Mouse (Mus musculus) Patski (cell line): ENCODE results near the gene Apol9b. TPM values are rescaled to one million over a fixed set of nuclear protein-coding genes. Genes with fewer than 3 reads are reported as not detected.

Experiments
- ATAC-seq: fragments of 100-300 bp; one replicate; pipeline ENCODE4 v1.8.0; 2021
- CTCF ChIA-PET: fragments of 350-600 bp; sonication (Branson Sonifier 250); formaldehyde crosslinking; loops from one replicate; lab custom pipeline; 2022; ENCODE audit warnings: inconsistent platforms; lab: Charles Lee
- POLR2A ChIA-PET: fragments of 350-600 bp; sonication (Branson Sonifier 250); formaldehyde crosslinking; loops from one replicate; lab custom pipeline; 2022; ENCODE audit warnings: antibody characterized with exemption, inconsistent platforms; lab: Charles Lee
- DNase-seq: peaks from one replicate; pipeline ENCODE4 v3.0.0-alpha.2; 2011; ENCODE audit warnings: low read depth, low spot score
- H3K27me3 ChIP-seq: fragments of 371-371 bp; one replicate; pipeline ENCODE4 v1.5.1; 2021
- CTCF ChIP-seq: fragments of 100-300 bp; IDR thresholded peaks from one replicate; pipeline ENCODE4 v1.5.1; 2021
- in situ Hi-C: fragments of 300-500 bp; cut with MboI; formaldehyde crosslinking; loops from 3 replicates; pipeline ENCODE4 v1.11.1; 2018; ENCODE audit warnings: low pct_unique_long_range_greater_than_20kb, mixed read lengths
- polyA plus RNA-seq: library from polyadenylated mRNA; unstranded; gene quantifications from one replicate; pipeline ENCODE4 v1.2.3, GENCODE M21; 2021

The Apol9b gene
- polyA plus RNA-seq, 1 experiment from 2014 or later, result 0.33 TPM

- ATAC-seq (no peak), DNase-seq (no peak)
- CTCF ChIA-PET, result interaction anchor here (1.4 kb wide), 1 partner anchor 147 kb away, joined by 4 read pairs; no protein-coding TSS in a partner anchor
- TF ChIP-seq CTCF, result no peak
- in situ Hi-C loops, result no loop called here
- POLR2A ChIA-PET, result interaction anchor here (1.0 to 1.6 kb wide), 2 partner anchors 10 to 65 kb away, joined by 3 to 5 read pairs; no protein-coding TSS in a partner anchor
- H3K27me3 ChIP-seq, result no peaks in the 10 kb centered on the region
These were observed 45.5 kb downstream of the Apol9b start for GRCm38 (mm10) chr15:77774303-77774702.

DNA sequence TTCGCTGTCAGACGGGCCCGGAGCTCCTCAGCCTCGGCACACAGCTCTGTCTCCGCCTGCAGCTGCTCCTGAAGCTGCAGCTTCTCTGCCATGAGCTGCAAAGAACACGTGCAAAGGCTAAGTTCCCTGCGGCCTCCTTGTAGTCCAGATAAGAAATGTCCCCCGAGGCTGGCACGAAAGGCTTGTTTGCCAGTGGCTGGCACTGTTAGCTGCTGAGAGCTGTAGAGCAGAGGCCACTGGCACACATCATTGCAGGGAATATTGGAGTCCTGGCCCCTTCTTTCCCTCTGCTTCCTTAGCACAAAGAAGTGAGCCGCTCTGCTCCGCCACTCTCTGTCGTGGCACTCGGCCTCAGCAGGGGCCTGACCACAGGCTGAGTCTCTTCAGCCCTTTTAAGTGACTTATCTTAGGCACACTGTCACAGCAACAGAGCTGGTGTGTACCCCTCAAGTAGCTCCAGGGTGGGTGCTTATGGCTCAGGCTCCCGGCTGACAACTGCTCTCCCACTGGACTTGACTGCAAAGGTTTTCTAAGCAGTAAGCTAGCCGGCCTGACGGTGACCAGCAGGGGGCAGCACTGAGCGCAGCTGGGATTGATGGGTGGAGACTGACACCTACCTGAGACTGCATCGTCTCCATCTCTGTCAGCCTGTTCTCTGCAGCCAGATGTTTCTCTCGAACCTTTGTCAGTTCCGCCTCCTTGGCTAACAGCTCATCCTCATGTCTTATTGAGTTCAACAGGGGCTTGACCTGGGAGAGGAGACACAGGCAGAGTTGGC lies 46.5 kb downstream of the Apol9b start:
- in situ Hi-C loops, result no loop called here
- ATAC-seq (no peak), DNase-seq (no peak)
- POLR2A ChIA-PET, result interaction anchor here (0.5 to 1.5 kb wide), 6 partner anchors 8 to 88 kb away, joined by 3 to 9 read pairs (median 4); no protein-coding TSS in a partner anchor
- CTCF ChIA-PET, result interaction anchor here (0.9 to 5.3 kb wide), 14 partner anchors 9 to 151 kb away, joined by 3 to 49 read pairs (median 4); no protein-coding TSS in a partner anchor
- no peak for TF ChIP-seq CTCF
- H3K27me3 ChIP-seq, result no peaks in the 10 kb centered on the region

- ATAC-seq (no peak), DNase-seq (no peak)
- no peak for TF ChIP-seq CTCF
- no peaks in the 10 kb centered on the region for H3K27me3 ChIP-seq
- ChIA-PET POLR2A (no interaction called here), CTCF (interaction anchor here (1.0 to 1.8 kb wide), 7 partner anchors 12 to 134 kb away, joined by 3 to 8 read pairs (median 5); no protein-coding TSS in a partner anchor)
- in situ Hi-C loops, result no loop called here
These were observed 53.7 kb downstream of the Apol9b start for GRCm38 (mm10) chr15:77782449-77783014.

- ChIA-PET CTCF (interaction anchor here (1.9 kb wide), 2 partner anchors 9 to 40 kb away, joined by 4 to 10 read pairs; no protein-coding TSS in a partner anchor), POLR2A (interaction anchor here (0.8 to 1.3 kb wide), 7 partner anchors 8 to 130 kb away, joined by 3 to 5 read pairs (median 4); no protein-coding TSS in a partner anchor)
- TF ChIP-seq CTCF, result no peak
- no peak for ATAC-seq
- in situ Hi-C loops, result no loop called here
- no peak for DNase-seq
- H3K27me3 ChIP-seq, result no peaks in the 10 kb centered on the region
These were observed 55.4 kb downstream of the Apol9b start for GRCm38 (mm10) chr15:77784039-77784824.

GRCm38 (mm10) chr15:77785807-77786206 lies 57.0 kb downstream of the Apol9b start:
- no peak for DNase-seq
- ChIA-PET CTCF (interaction anchor here (1.4 to 1.9 kb wide), 2 partner anchors 25 to 38 kb away, joined by 4 read pairs; no protein-coding TSS in a partner anchor), POLR2A (no interaction called here)
- in situ Hi-C loops, result loop anchor here (5.0 kb wide), 1 partner anchor 131 kb away; no protein-coding TSS in a partner anchor
- no peak for ATAC-seq
- no peaks in the 10 kb centered on the region for H3K27me3 ChIP-seq
- TF ChIP-seq CTCF, result no peak

Other genes with a start within 250 kb of the Apol9b start
- 0.06 TPM for gene Apol11a, start 220.8 kb upstream of the Apol9b start, polyA plus RNA-seq
- gene Apol7c, start 195.7 kb upstream of the Apol9b start, polyA plus RNA-seq, result not detected
- not detected for gene 1700025B11Rik, start 167.1 kb upstream of the Apol9b start, polyA plus RNA-seq
- 0.62 TPM for gene Apol10b, start 132.9 kb upstream of the Apol9b start, polyA plus RNA-seq
- gene Gm36245, start 129.8 kb upstream of the Apol9b start, polyA plus RNA-seq, result not detected
- not detected for gene Apol11b, start 85.8 kb upstream of the Apol9b start, polyA plus RNA-seq
- 0.04 TPM for gene Apol7e, start 30.2 kb upstream of the Apol9b start, polyA plus RNA-seq
- 0.37 TPM for gene Apol8, start 28.0 kb downstream of the Apol9b start, polyA plus RNA-seq
- gene Myh9, start 113.1 kb downstream of the Apol9b start, polyA plus RNA-seq, result 677 TPM
- gene Txn2, start 200.0 kb downstream of the Apol9b start, polyA plus RNA-seq, result 181 TPM
- 16.1 TPM for gene Foxred2, start 227.7 kb downstream of the Apol9b start, polyA plus RNA-seq
- gene Eif3d, start 241.8 kb downstream of the Apol9b start, polyA plus RNA-seq, result 231 TPM